Mouse (Mus musculus): ENCODE data around the gene Ptpn9. TPM values are rescaled to one million over a fixed set of nuclear protein-coding genes. Genes with fewer than 3 reads are reported as not detected.

Gene Ptpn9
- polyA plus RNA-seq, 1 experiment: 15.0 TPM

GRCm38 (mm10) chr9:57073790-57074094 lies 79.0 kb downstream of the Ptpn9 start:
- Histone ChIP-seq H3K4me1 (replicated peaks; ENCODE audit: control insufficient read depth, insufficient read depth, low read length) (peaks cover 12% of the 10 kb centered on the region), H3K27me3 (ENCODE audit: control insufficient read depth, insufficient read depth, low read length) (no peaks in the 10 kb centered on the region), H3K36me3 (ENCODE audit: control insufficient read depth, insufficient read depth, low read length) (no peaks in the 10 kb centered on the region), H3K4me3 (ENCODE audit: control insufficient read depth, insufficient read depth, low read length) (peak overlapping the region; percentile 79), H3K27ac (ENCODE audit: control insufficient read depth, insufficient read depth, low read length) (peak overlapping the region; percentile 89)
- WGBS: under 1% methylated on average over 15 of the region's 15 CpGs
- peak; percentile 42; the same call in 1 of the 2 replicates for TF ChIP-seq CTCF (IDR thresholded peaks at IDR 0.05; ENCODE audit: borderline replicate concordance, control insufficient read depth, extremely low read depth, insufficient read depth, low read length, poor library complexity)
- TF ChIP-seq POLR2A (IDR thresholded peaks at IDR 0.05; ENCODE audit: control insufficient read depth, extremely low read depth, insufficient read depth, low read length, poor library complexity): peak; percentile 83
- DNase-seq: no peak

DNA sequence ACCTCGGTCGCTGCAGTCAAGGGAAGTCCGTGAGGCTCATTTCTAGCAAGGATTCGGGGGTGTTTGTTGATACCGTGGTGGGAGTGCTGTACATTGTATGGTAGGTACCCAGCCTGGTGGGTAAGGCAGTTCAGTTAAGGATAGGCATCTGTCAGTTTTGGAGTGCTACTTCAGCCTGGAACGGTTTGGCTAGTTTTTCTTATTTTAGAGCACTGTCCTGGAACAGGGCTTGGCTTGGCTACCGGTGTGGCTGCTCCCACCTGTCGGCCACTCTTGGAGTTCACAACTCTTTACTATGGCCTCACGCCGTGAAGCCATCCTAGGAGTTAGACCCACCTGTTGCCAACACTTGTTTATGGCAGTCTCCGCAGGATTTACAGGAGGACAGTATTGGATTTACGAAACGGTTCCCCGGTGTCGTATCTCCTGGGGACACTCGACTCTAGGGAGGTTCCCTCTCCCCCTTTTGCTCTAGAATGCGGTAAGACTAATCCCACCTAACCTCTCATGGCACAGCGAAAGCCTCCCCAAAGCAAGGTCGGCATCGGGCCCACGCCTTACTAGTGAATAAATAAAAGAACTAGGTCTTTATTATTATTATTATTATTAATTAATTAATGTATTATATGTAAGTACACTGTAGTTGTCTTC lies 79.6 kb downstream of the Ptpn9 start:
- Histone ChIP-seq H3K27ac (ENCODE audit: control insufficient read depth, insufficient read depth, low read length) (peak overlapping the region; percentile 89), H3K27me3 (ENCODE audit: control insufficient read depth, insufficient read depth, low read length) (no peaks in the 10 kb centered on the region), H3K4me3 (ENCODE audit: control insufficient read depth, insufficient read depth, low read length) (peak overlapping the region; percentile 79), H3K4me1 (replicated peaks; ENCODE audit: control insufficient read depth, insufficient read depth, low read length) (peaks cover 12% of the 10 kb centered on the region), H3K36me3 (ENCODE audit: control insufficient read depth, insufficient read depth, low read length) (no peaks in the 10 kb centered on the region)
- DNase-seq: peak; percentile 45
- TF ChIP-seq CTCF (IDR thresholded peaks at IDR 0.05; ENCODE audit: borderline replicate concordance, control insufficient read depth, extremely low read depth, insufficient read depth, low read length, poor library complexity) (no peak), POLR2A (IDR thresholded peaks at IDR 0.05; ENCODE audit: control insufficient read depth, extremely low read depth, insufficient read depth, low read length, poor library complexity) (no peak)
- WGBS: 4% methylated on average over 21 of the region's 21 CpGs

- Histone ChIP-seq H3K27me3 (ENCODE audit: control insufficient read depth, insufficient read depth, low read length) (no peaks in the 10 kb centered on the region), H3K4me1 (replicated peaks; ENCODE audit: control insufficient read depth, insufficient read depth, low read length) (peaks cover 12% of the 10 kb centered on the region), H3K36me3 (ENCODE audit: control insufficient read depth, insufficient read depth, low read length) (no peaks in the 10 kb centered on the region), H3K4me3 (ENCODE audit: control insufficient read depth, insufficient read depth, low read length) (peak overlapping the region; percentile 54), H3K27ac (ENCODE audit: control insufficient read depth, insufficient read depth, low read length) (peak overlapping the region; percentile 84)
- DNase-seq: peak; percentile 73
- TF ChIP-seq POLR2A (IDR thresholded peaks at IDR 0.05; ENCODE audit: control insufficient read depth, extremely low read depth, insufficient read depth, low read length, poor library complexity): no peak
- 10% methylated on average over 17 of the region's 17 CpGs for WGBS
Observed at GRCm38 (mm10) chr9:57074822-57075603, 80.3 kb downstream of the Ptpn9 start.

GRCm38 (mm10) chr9:57075681-57076381 lies 81.1 kb downstream of the Ptpn9 start:
- Histone ChIP-seq H3K27ac (ENCODE audit: control insufficient read depth, insufficient read depth, low read length) (peak overlapping the region; percentile 84), H3K4me1 (replicated peaks; ENCODE audit: control insufficient read depth, insufficient read depth, low read length) (peaks cover 12% of the 10 kb centered on the region), H3K4me3 (ENCODE audit: control insufficient read depth, insufficient read depth, low read length) (peak overlapping the region; percentile 54), H3K27me3 (ENCODE audit: control insufficient read depth, insufficient read depth, low read length) (no peaks in the 10 kb centered on the region), H3K36me3 (ENCODE audit: control insufficient read depth, insufficient read depth, low read length) (no peaks in the 10 kb centered on the region)
- TF ChIP-seq POLR2A (IDR thresholded peaks at IDR 0.05; ENCODE audit: control insufficient read depth, extremely low read depth, insufficient read depth, low read length, poor library complexity): peak; percentile 77
- 0 out of 2 replicates have a peak, but pooled peaks have one; percentile 11 for TF ChIP-seq CTCF (IDR thresholded peaks at IDR 0.05; ENCODE audit: borderline replicate concordance, control insufficient read depth, extremely low read depth, insufficient read depth, low read length, poor library complexity)
- WGBS: under 1% methylated on average over 43 of the region's 43 CpGs
- DNase-seq: peak; percentile 99

GRCm38 (mm10) chr9:57076701-57077660 lies 82.3 kb downstream of the Ptpn9 start:
- DNase-seq: peak; percentile 88
- H3K4me1 ChIP-seq (replicated peaks; ENCODE audit: control insufficient read depth, insufficient read depth, low read length): peaks cover 12% of the 10 kb centered on the region
- H3K4me3 ChIP-seq (ENCODE audit: control insufficient read depth, insufficient read depth, low read length): peak overlapping the region; percentile 73
- WGBS: 1% methylated on average over 71 of the region's 72 CpGs
- H3K27me3 ChIP-seq (ENCODE audit: control insufficient read depth, insufficient read depth, low read length): no peaks in the 10 kb centered on the region
- H3K27ac ChIP-seq (ENCODE audit: control insufficient read depth, insufficient read depth, low read length): peak overlapping the region; percentile 69
- TF ChIP-seq CTCF (IDR thresholded peaks at IDR 0.05; ENCODE audit: borderline replicate concordance, control insufficient read depth, extremely low read depth, insufficient read depth, low read length, poor library complexity) (no peak), POLR2A (IDR thresholded peaks at IDR 0.05; ENCODE audit: control insufficient read depth, extremely low read depth, insufficient read depth, low read length, poor library complexity) (no peak)
- no peaks in the 10 kb centered on the region for H3K36me3 ChIP-seq (ENCODE audit: control insufficient read depth, insufficient read depth, low read length)

Data from thymus, adult 2 months (tissue).